Mouse (Mus musculus) heart, embryonic 10.5 days (tissue): ENCODE data around the gene Pds5a. TPM values are rescaled to one million over a fixed set of nuclear protein-coding genes. Genes with fewer than 3 reads are reported as not detected.
"Not testable (repeated sequence)": the region's sequence is repeated elsewhere in the genome, so short reads cannot be mapped to it uniquely, and the experiment has no call there.

ENCODE experiments used
- DNase-seq: peaks from one replicate; pipeline ENCODE4 v3.0.0-alpha.2; 2017; ENCODE audit warnings: low spot score
- H3K27ac ChIP-seq: fragments of 300-500 bp; sonication (generic); 2 replicates; pipeline ENCODE4 v1.5.1; 2016; ENCODE audit warnings: mild to moderate bottlenecking
- H3K27me3 ChIP-seq: fragments of 300-500 bp; sonication (generic); 2 replicates; pipeline ENCODE4 v1.6.1; 2016; ENCODE audit warnings: mild to moderate bottlenecking; ENCODE audit not compliant: poor library complexity, insufficient read depth, severe bottlenecking
- H3K36me3 ChIP-seq: fragments of 300-500 bp; sonication (generic); 2 replicates; pipeline ENCODE4 v1.6.1; 2016; ENCODE audit warnings: mild to moderate bottlenecking, moderate library complexity
- H3K4me1 ChIP-seq: fragments of 300-500 bp; sonication (generic); 2 replicates; pipeline ENCODE4 v1.6.1; 2016; ENCODE audit warnings: mild to moderate bottlenecking
- H3K4me3 ChIP-seq: fragments of 300-500 bp; sonication (generic); 2 replicates; pipeline ENCODE4 v1.5.1; 2016; ENCODE audit warnings: mild to moderate bottlenecking, moderate library complexity
- H3K9me3 ChIP-seq: fragments of 300-500 bp; sonication (generic); 2 replicates; pipeline ENCODE4 v1.6.1; 2016; ENCODE audit warnings: mild to moderate bottlenecking, moderate library complexity
- WGBS: fragments of 180-500 bp; shearing (Covaris S2); methylation state at CpG from one replicate; pipeline ENCODE4 v1.1.7; 2016; 5-methylcytosine and 5-hydroxymethylcytosine counted together
- polyA plus RNA-seq: library from polyadenylated mRNA; unstranded; fragments of >200 nt; fragmentation: Nextera tagmentation; extraction: Ambion mirVana; gene quantifications from 2 replicates; pipeline ENCODE4 v1.2.1, GENCODE M21; 2016

Gene Pds5a
- polyA plus RNA-seq, 1 experiment from 2014 or later = 69.2 TPM

- H3K9me3 ChIP-seq = no peaks in the 10 kb centered on the region
- no peaks in the 10 kb centered on the region for H3K4me1 ChIP-seq
- 62% methylated on average over 8 of the region's 8 CpGs for WGBS
- H3K36me3 ChIP-seq = no peaks in the 10 kb centered on the region
- H3K27me3 ChIP-seq = no peaks in the 10 kb centered on the region
- H3K4me3 ChIP-seq = no peak overlapping the region
- DNase-seq = no peak
- H3K27ac ChIP-seq = no peak overlapping the region
Observed at GRCm38 (mm10) chr5:65710267-65710666, 12.2 kb upstream of the Pds5a start.

DNA sequence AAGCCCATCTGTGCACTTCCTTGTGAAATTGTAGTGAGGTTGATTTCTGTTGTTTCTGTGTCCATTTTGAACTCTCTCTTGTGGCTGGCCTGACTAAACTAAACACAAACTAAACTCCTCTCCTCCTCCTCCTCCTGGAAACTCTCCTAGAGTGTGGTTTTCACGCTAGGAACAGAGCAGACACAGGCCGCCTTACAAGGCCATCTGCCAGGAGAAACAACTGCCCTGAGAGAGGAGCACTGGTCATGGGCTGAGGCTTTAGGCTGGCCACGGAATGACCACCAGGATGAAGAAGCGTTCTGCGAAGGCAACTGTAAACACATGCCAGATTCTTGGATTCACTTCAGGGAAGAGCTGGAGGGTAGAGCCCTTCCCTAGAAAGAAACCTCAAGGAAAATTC, 8.9 kb upstream of the Pds5a start:
- no peaks in the 10 kb centered on the region for H3K27me3 ChIP-seq
- no peak overlapping the region for H3K4me3 ChIP-seq
- H3K27ac ChIP-seq = no peak overlapping the region
- H3K4me1 ChIP-seq = no peaks in the 10 kb centered on the region
- H3K36me3 ChIP-seq = no peaks in the 10 kb centered on the region
- DNase-seq = no peak
- 78% methylated on average over 5 of the region's 5 CpGs for WGBS
- no peaks in the 10 kb centered on the region for H3K9me3 ChIP-seq

DNA sequence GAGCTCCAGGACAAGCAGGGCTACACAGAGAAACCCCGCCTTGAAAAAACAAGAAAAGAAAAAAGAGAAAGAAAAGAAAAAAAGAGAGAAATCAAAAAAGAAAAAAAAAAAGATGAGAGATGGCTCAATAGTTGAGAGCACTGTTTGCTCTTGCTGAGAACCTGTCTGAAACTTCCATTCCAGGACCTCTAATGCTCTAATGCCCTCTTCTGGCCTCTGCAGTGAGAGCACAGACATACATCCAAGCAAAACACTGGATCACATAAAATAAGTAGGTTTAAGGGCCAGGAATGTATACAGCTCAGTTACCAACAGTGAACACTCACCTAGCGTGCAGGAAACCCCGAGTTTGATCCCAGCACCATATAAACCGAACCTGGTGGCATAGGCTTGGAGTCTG, 8.1 kb upstream of the Pds5a start:
- no peaks in the 10 kb centered on the region for H3K27me3 ChIP-seq
- H3K9me3 ChIP-seq = no peaks in the 10 kb centered on the region
- H3K27ac ChIP-seq = no peak overlapping the region
- no peaks in the 10 kb centered on the region for H3K36me3 ChIP-seq
- 71% methylated on average over 4 of the region's 4 CpGs for whole genome bisulfite sequencing
- no peak overlapping the region for H3K4me3 ChIP-seq
- no peaks in the 10 kb centered on the region for H3K4me1 ChIP-seq
- no peak for DNase-seq

GRCm38 (mm10) chr5:65704765-65705678, 6.9 kb upstream of the Pds5a start:
- no peak for DNase-seq

GRCm38 (mm10) chr5:65703261-65703660, 5.2 kb upstream of the Pds5a start:
- Histone ChIP-seq H3K27ac (no peak overlapping the region), H3K4me3 (no peak overlapping the region), H3K9me3 (no peaks in the 10 kb centered on the region), H3K36me3 (no peaks in the 10 kb centered on the region), H3K27me3 (no peaks in the 10 kb centered on the region), H3K4me1 (no peaks in the 10 kb centered on the region)
- DNase-seq = no peak
- 64% methylated on average over 9 of the region's 9 CpGs for WGBS

More at GRCm38 (mm10) chr5:65704765-65705678, 6.9 kb upstream of the Pds5a start:
- no peaks in the 10 kb centered on the region for H3K36me3 ChIP-seq
- no peak overlapping the region for H3K27ac ChIP-seq
- H3K9me3 ChIP-seq = no peaks in the 10 kb centered on the region
- H3K4me3 ChIP-seq = no peak overlapping the region
- no peaks in the 10 kb centered on the region for H3K4me1 ChIP-seq
- no peaks in the 10 kb centered on the region for H3K27me3 ChIP-seq
- WGBS = 70% methylated on average over 12 of the region's 12 CpGs

GRCm38 (mm10) chr5:65700102-65700501, 2.0 kb upstream of the Pds5a start:
- H3K36me3 ChIP-seq = 0 out of 2 replicates have a peak, but pooled peaks cover 4% of the 10 kb centered on the region
- H3K27ac ChIP-seq = no peak overlapping the region
- WGBS = 86% methylated on average over 5 of the region's 5 CpGs
- H3K4me1 ChIP-seq = peaks cover 12% of the 10 kb centered on the region
- H3K9me3 ChIP-seq = no peaks in the 10 kb centered on the region
- no peak overlapping the region for H3K4me3 ChIP-seq
- no peaks in the 10 kb centered on the region for H3K27me3 ChIP-seq
- DNase-seq = no peak

- H3K9me3 ChIP-seq = no peaks in the 10 kb centered on the region
- H3K4me1 ChIP-seq = peaks cover 17% of the 10 kb centered on the region
- H3K36me3 ChIP-seq = peaks cover 10% of the 10 kb centered on the region
- 61% methylated on average over 10 of the region's 10 CpGs for WGBS
- peak overlapping the region; percentile 92 for H3K4me3 ChIP-seq
- H3K27ac ChIP-seq = peak overlapping the region; percentile 98
- no peak for DNase-seq
- H3K27me3 ChIP-seq = no peaks in the 10 kb centered on the region
Observed at GRCm38 (mm10) chr5:65699146-65699545, 1.1 kb upstream of the Pds5a start.

DNA sequence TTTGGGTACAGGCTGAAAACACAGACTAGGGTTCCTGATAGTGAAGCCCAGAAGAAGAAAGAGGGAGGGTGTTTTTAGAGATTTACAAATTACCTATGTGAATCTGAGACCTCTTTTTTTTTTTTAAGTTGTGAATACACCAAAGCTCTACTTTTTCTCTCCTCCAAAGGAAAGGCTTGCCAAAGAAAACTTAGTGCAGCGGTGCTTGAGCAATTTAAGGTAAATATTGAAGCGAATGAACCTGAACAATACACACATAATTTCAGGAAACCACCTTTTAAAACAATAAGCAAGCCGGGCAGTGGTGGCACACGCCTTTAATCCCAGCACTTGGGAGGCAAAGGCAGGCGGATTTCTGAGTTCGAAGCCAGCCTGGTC, 675 bp upstream of the Pds5a start:
- Histone ChIP-seq H3K27ac (peak overlapping the region; percentile 98), H3K36me3 (peaks cover 12% of the 10 kb centered on the region), H3K4me1 (peaks cover 17% of the 10 kb centered on the region), H3K27me3 (no peaks in the 10 kb centered on the region), H3K4me3 (peak overlapping the region; percentile 92), H3K9me3 (no peaks in the 10 kb centered on the region)
- 19% methylated on average over 6 of the region's 6 CpGs for WGBS
- DNase-seq = no peak

- H3K36me3 ChIP-seq = peaks cover 18% of the 10 kb centered on the region
- DNase-seq = no peak
- 2% methylated on average over 48 of the region's 49 CpGs for WGBS
Observed at GRCm38 (mm10) chr5:65697486-65697835, 612 bp downstream of the Pds5a start.

DNA sequence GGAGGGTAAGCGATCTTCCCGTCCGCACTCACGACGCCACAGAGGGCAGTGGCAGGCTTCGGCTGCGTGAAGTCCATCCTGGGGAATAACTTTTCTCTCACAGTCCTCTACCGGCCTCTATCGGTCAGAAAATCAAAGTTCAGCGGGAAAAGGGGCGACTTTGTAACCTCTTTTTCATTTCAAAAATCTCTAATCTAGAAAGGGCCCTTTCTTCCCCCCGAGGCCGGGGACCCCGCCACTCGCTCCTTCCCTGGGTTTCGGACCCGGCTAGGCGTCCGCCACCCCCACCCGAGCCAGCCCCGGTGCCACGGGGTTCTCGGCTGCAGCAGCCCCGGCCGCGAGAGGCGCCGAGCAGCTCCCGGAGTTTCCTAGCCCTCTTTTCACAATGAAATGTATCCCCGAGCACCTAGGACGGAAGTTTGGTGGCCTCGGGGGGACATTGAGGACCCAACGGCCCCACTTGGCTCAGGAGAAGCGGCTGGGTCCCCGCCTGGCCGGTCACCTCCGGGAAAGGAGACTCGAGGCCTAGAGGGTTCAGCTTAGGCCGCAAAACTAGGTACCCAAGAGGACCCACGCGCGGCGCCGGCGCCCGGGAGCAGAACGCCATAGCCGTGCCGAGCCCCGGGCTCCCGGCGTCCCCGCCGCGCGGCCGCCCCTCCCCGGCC, 1.1 kb downstream of the Pds5a start:
- peaks cover 17% of the 10 kb centered on the region for H3K4me1 ChIP-seq
- peak overlapping the region; percentile 92 for H3K4me3 ChIP-seq
- H3K27ac ChIP-seq = peak overlapping the region; percentile 98
- WGBS = under 1% methylated on average over 58 of the region's 58 CpGs
- no peaks in the 10 kb centered on the region for H3K27me3 ChIP-seq
- DNase-seq = peak; percentile 87
- H3K36me3 ChIP-seq = peaks cover 22% of the 10 kb centered on the region
- H3K9me3 ChIP-seq = no peaks in the 10 kb centered on the region

More at GRCm38 (mm10) chr5:65697486-65697835, 612 bp downstream of the Pds5a start:
- H3K27ac ChIP-seq = peak overlapping the region; percentile 98
- H3K9me3 ChIP-seq = no peaks in the 10 kb centered on the region
- peak overlapping the region; percentile 92 for H3K4me3 ChIP-seq
- H3K4me1 ChIP-seq = peaks cover 17% of the 10 kb centered on the region
- H3K27me3 ChIP-seq = no peaks in the 10 kb centered on the region

GRCm38 (mm10) chr5:65694076-65694475, 4.0 kb downstream of the Pds5a start:
- H3K27me3 ChIP-seq = not testable (repeated sequence)
- Histone ChIP-seq H3K4me1 (peaks cover 17% of the 10 kb centered on the region), H3K36me3 (peaks cover 32% of the 10 kb centered on the region)

DNA sequence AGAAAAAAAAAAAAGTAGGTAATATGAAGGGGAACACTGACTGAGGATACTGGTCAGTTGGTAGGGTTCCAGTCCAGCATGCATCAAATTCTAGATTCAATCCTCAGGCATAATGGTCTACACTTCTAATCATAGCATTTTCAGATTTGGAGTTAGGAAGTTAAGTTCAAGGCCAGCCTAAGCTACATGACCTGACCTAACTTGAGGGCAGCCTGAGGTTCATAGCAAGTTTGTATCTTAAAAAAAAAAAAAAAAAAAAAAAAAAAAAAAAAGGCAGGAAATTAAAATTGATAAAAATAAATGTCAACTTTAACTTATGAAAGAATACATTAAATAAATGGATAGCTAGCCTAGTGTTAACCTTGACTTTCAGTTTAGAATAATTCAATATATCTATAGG, 5.1 kb downstream of the Pds5a start:
- peaks cover 17% of the 10 kb centered on the region for H3K4me1 ChIP-seq
- no peaks in the 10 kb centered on the region for H3K27me3 ChIP-seq
- no peak overlapping the region for H3K27ac ChIP-seq
- no peaks in the 10 kb centered on the region for H3K9me3 ChIP-seq
- no peak for DNase-seq
- peaks cover 35% of the 10 kb centered on the region for H3K36me3 ChIP-seq
- H3K4me3 ChIP-seq = no peak overlapping the region

More at GRCm38 (mm10) chr5:65694076-65694475, 4.0 kb downstream of the Pds5a start:
- not testable (repeated sequence) for H3K27ac ChIP-seq, H3K4me3 ChIP-seq, DNase-seq, H3K9me3 ChIP-seq
- WGBS = 80% methylated on average over 2 of the region's 3 CpGs

GRCm38 (mm10) chr5:65688806-65689205, 9.3 kb downstream of the Pds5a start:
- WGBS = 92% methylated on average over 3 of the region's 3 CpGs
- Histone ChIP-seq H3K27ac (no peak overlapping the region), H3K4me3 (no peak overlapping the region), H3K36me3 (peaks cover 44% of the 10 kb centered on the region), H3K27me3 (no peaks in the 10 kb centered on the region), H3K9me3 (no peaks in the 10 kb centered on the region), H3K4me1 (no peaks in the 10 kb centered on the region)
- DNase-seq = no peak
